Mouse (Mus musculus): ENCODE measurements at regions not wholly inside any gene's neighbourhood (a gene's known extent, or its start where the extent isn't known, plus 50 kb on each side); places are given as distances from the start of the nearest gene placed in this dataset.

DNA sequence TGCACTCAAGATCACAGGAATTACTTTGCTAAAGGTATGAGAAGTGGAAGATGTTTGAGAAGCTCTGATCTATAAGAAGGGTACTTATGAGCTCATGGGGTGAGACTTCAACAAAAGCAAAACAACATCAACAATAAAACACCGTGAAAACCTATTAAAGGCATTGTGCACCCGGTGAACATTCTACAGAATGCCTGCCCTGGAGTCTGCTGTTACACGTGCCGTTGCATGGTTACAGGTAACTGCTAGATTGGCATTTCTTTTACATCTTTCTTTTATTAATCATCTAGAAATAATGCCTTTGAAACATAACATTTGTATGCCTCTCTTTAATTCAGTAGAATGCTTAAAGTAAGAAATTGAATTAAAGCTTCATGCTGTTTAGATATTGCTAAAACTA lies 661.0 kb downstream of the Pcdh18 start:
- H3K4me2 ChIP-seq (ENCODE audit: low read depth, low read length), result no peak overlapping the region
- no peaks in the 10 kb centered on the region for H3K9me3 ChIP-seq (ENCODE audit: control insufficient read depth, low read length)
- H3K27me3 ChIP-seq (replicated peaks; ENCODE audit: control insufficient read depth, insufficient read depth, low read length), result no peaks in the 10 kb centered on the region
- H3K27ac ChIP-seq (ENCODE audit: low read length), result no peak overlapping the region
- H3K36me3 ChIP-seq (ENCODE audit: control insufficient read depth, insufficient read depth, low read length), result no peaks in the 10 kb centered on the region
- no peaks in the 10 kb centered on the region for H3K4me1 ChIP-seq (ENCODE audit: control insufficient read depth, insufficient read depth, low read length)
- no peak for ATAC-seq
- H3K4me3 ChIP-seq (ENCODE audit: low read length), result no peak overlapping the region
- 88% methylated on average over 4 of the region's 4 CpGs for WGBS
- no peak overlapping the region for H3K9ac ChIP-seq (ENCODE audit: low read depth, low read length)

DNA sequence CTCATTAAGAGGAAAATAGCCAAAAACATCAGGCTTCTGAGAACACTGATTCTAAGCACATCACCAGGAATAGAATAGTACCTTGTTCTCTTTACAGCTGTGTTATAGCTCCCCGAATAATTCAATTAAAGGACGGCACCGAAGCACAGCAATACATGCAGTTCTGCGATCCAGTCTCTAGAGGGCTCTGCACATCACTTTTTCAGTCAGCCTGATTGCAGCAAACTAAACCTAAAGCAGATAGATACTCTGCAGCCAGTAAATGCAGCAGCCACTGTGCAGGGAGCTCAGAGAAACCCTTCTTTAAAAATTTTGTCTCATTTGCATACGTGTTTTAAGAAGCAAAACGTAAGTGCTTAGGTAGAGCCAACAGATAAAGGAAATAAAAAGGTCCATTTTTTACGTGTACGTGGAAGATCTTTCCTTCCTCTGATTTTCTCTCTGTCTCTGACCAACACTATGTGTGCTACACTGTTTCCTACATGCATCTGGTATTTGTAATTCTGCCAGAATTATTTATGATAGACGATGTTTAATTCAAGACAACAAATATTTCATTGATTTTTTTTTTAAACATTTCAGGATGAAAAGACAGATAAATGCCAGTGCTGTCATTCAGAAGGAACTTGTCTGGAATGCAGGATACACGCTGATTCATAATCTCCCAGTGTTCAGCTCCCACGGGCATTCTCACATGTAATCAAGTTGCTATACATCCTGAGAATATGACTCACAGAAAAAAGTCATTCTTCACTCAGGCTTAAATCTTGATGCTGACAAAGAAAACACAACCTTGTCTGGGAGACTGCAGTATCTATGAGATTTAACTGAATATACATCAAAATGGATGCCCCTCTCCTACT lies 663.1 kb downstream of the Pcdh18 start:
- Histone ChIP-seq H3K27ac (ENCODE audit: low read length) (no peak overlapping the region), H3K9ac (ENCODE audit: low read depth, low read length) (no peak overlapping the region), H3K36me3 (ENCODE audit: control insufficient read depth, insufficient read depth, low read length) (no peaks in the 10 kb centered on the region), H3K4me1 (ENCODE audit: control insufficient read depth, insufficient read depth, low read length) (no peaks in the 10 kb centered on the region), H3K9me3 (ENCODE audit: control insufficient read depth, low read length) (no peaks in the 10 kb centered on the region), H3K4me2 (ENCODE audit: low read depth, low read length) (0 out of 2 replicates have a peak overlapping the region, but pooled peaks have one; percentile 25), H3K4me3 (ENCODE audit: low read length) (no peak overlapping the region), H3K27me3 (replicated peaks; ENCODE audit: control insufficient read depth, insufficient read depth, low read length) (no peaks in the 10 kb centered on the region)
- peak; percentile 52; the same call in 1 of the 2 replicates for ATAC-seq
- 23% methylated on average over 11 of the region's 11 CpGs for WGBS

DNA sequence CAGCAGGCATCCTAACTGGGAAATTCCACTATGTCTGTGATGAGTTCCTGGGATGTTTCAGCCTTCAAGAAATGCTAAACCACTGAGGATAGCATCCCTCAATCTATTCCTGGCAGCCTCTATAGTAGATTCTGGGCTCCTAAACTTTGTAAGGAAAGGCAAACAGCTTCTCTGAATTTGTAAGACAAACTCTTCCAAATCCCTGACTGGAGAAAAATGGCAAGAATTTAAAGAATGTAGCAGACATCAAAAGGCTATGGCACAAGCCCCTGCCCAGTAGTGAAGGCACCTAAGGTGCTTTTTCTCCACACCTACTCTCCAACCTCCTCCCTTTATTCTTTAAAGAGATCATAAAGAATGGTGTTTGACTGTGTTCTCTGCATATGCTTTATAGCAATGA lies 688.3 kb downstream of the Pcdh18 start:
- ATAC-seq, result no peak
- Histone ChIP-seq H3K4me3 (ENCODE audit: low read length) (no peak overlapping the region), H3K27me3 (replicated peaks; ENCODE audit: control insufficient read depth, insufficient read depth, low read length) (no peaks in the 10 kb centered on the region), H3K9ac (ENCODE audit: low read depth, low read length) (no peak overlapping the region), H3K9me3 (ENCODE audit: control insufficient read depth, low read length) (no peaks in the 10 kb centered on the region), H3K36me3 (ENCODE audit: control insufficient read depth, insufficient read depth, low read length) (no peaks in the 10 kb centered on the region), H3K27ac (ENCODE audit: low read length) (no peak overlapping the region), H3K4me1 (ENCODE audit: control insufficient read depth, insufficient read depth, low read length) (no peaks in the 10 kb centered on the region), H3K4me2 (ENCODE audit: low read depth, low read length) (no peak overlapping the region)

DNA sequence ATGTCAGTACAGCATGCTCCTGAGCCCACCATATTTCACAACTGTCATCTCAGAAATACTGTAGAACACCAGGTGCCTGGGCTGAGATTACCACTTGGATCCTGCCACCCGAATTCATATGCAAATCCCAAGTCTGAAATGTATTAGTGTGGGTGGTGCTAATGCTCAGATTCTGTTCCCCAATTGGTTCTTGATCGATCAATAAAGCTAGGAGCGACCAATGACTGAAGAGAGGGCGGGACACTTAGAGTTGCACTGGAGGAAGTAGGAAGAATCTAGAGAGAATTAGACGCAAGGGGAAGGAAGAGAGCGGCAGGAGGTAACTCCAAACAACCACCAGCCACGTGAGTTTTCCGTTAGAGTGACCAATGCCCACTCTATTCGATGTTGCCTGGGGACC lies 695.0 kb downstream of the Pcdh18 start:
- 83% methylated on average over 9 of the region's 9 CpGs for WGBS
- no peak overlapping the region for H3K9ac ChIP-seq (ENCODE audit: low read depth, low read length)
- H3K4me3 ChIP-seq (ENCODE audit: low read length), result no peak overlapping the region
- H3K27me3 ChIP-seq (replicated peaks; ENCODE audit: control insufficient read depth, insufficient read depth, low read length), result no peaks in the 10 kb centered on the region
- H3K36me3 ChIP-seq (ENCODE audit: control insufficient read depth, insufficient read depth, low read length), result no peaks in the 10 kb centered on the region
- no peaks in the 10 kb centered on the region for H3K9me3 ChIP-seq (ENCODE audit: control insufficient read depth, low read length)
- no peak overlapping the region for H3K27ac ChIP-seq (ENCODE audit: low read length)
- H3K4me2 ChIP-seq (ENCODE audit: low read depth, low read length), result no peak overlapping the region
- ATAC-seq, result no peak
- H3K4me1 ChIP-seq (ENCODE audit: control insufficient read depth, insufficient read depth, low read length), result no peaks in the 10 kb centered on the region

DNA sequence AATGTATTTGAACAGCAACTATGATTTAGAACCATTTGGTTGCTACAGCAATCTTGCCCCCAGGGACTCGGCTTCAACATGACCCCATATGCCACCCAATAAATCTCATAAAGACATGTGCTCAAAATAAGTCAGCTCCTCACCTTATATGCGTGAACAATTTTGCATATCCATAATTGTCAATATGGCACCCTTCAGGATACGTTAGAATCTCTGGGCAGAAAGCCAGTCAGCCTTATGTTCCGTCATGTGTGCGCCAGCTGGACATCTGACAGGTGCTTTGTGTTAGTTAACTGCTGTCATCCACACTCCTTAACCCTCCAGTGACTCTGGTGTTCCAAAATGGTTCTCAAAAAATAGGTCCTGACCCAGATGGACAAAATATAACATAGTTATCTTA lies 724.1 kb downstream of the Pcdh18 start:
- Histone ChIP-seq H3K4me1 (ENCODE audit: control insufficient read depth, insufficient read depth, low read length) (no peaks in the 10 kb centered on the region), H3K9ac (ENCODE audit: low read depth, low read length) (no peak overlapping the region), H3K36me3 (ENCODE audit: control insufficient read depth, insufficient read depth, low read length) (no peaks in the 10 kb centered on the region), H3K27ac (ENCODE audit: low read length) (no peak overlapping the region), H3K27me3 (replicated peaks; ENCODE audit: control insufficient read depth, insufficient read depth, low read length) (no peaks in the 10 kb centered on the region), H3K9me3 (ENCODE audit: control insufficient read depth, low read length) (no peaks in the 10 kb centered on the region), H3K4me2 (ENCODE audit: low read depth, low read length) (no peak overlapping the region), H3K4me3 (ENCODE audit: low read length) (no peak overlapping the region)
- no peak for ATAC-seq
- 56% methylated on average over 5 of the region's 5 CpGs for WGBS

DNA sequence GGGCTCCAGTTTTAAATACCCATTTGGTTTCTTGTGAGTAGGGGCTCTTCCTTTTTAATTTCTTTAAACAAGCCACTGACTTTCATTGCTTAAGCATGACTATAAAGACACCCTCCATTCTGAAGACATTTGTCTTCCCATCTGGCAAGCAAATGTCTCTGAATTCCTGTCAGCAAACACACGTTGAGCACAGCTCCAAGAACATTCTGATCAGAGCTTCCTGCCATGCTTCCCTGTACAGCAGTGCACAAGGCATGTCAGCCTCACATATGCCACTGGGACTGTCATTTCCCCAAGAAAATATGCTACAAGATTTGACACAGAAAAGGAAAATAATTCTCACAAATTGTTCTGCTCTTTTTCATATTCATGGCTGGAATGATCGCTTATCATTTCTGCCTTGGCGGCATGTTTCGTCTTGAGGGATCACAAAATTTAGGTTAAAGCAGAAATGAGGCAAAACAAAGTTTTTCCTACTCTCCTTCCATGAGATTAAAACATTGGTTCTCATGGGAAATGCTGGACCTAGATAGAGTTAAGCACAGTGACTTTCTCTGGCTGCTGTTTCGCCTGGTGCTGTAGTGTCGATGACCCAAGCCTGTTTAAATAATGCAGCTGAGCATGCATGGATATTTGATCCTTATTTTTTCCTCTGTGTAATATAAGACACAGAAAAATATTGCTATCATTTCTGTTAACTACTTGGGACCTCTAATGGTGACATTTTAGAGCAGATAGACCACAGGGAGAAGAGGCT lies 747.7 kb downstream of the Pcdh18 start:
- 80% methylated on average over 6 of the region's 6 CpGs for WGBS

More for the DNA sequence above, 747.7 kb downstream of the Pcdh18 start:
- Histone ChIP-seq H3K4me1 (ENCODE audit: control insufficient read depth, insufficient read depth, low read length) (no peaks in the 10 kb centered on the region), H3K9me3 (ENCODE audit: control insufficient read depth, low read length) (no peaks in the 10 kb centered on the region), H3K4me3 (ENCODE audit: low read length) (no peak overlapping the region), H3K9ac (ENCODE audit: low read depth, low read length) (no peak overlapping the region), H3K27me3 (replicated peaks; ENCODE audit: control insufficient read depth, insufficient read depth, low read length) (no peaks in the 10 kb centered on the region), H3K4me2 (ENCODE audit: low read depth, low read length) (no peak overlapping the region), H3K36me3 (ENCODE audit: control insufficient read depth, insufficient read depth, low read length) (no peaks in the 10 kb centered on the region), H3K27ac (ENCODE audit: low read length) (no peak overlapping the region)
- ATAC-seq, result no peak
